Mouse (Mus musculus): ENCODE measurements around the gene Tnfrsf26. TPM values are rescaled to one million over a fixed set of nuclear protein-coding genes. Genes with fewer than 3 reads are reported as not detected.

Tnfrsf26 gene
- polyA plus RNA-seq, 1 experiment from 2014 or later: 0.36 TPM

DNA sequence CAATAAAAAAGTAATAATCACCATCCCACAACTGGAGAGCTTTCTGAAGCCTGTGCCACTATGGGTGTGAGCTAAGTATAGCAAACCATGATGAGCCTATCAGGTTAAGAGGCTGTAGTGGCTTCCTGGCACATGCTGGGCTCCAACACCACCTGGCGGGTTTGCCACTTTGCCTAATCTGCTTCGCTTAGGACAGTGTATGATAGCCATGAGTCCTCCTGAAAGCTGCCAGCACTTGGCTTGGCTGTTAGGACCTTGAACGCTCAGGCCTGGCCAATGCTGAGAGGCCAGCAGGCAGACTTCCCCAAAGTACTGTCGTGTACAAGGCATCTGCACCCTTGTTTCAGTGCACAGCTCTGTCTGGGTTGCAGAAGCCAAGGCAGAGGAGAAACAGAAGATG, 40.5 kb downstream of the Tnfrsf26 start:
- H3K9me3 ChIP-seq: no peaks in the 10 kb centered on the region
- no peak overlapping the region for H3K27ac ChIP-seq
- no peak overlapping the region for H3K9ac ChIP-seq
- ATAC-seq (ENCODE audit: low FRiP score): no peak
- H3K4me3 ChIP-seq: no peak overlapping the region
- WGBS: 89% methylated on average over 4 of the region's 4 CpGs
- H3K36me3 ChIP-seq: peaks cover 97% of the 10 kb centered on the region
- no peak overlapping the region for H3K4me2 ChIP-seq
- H3K4me1 ChIP-seq (replicated peaks): no peaks in the 10 kb centered on the region
- H3K27me3 ChIP-seq: no peaks in the 10 kb centered on the region

DNA sequence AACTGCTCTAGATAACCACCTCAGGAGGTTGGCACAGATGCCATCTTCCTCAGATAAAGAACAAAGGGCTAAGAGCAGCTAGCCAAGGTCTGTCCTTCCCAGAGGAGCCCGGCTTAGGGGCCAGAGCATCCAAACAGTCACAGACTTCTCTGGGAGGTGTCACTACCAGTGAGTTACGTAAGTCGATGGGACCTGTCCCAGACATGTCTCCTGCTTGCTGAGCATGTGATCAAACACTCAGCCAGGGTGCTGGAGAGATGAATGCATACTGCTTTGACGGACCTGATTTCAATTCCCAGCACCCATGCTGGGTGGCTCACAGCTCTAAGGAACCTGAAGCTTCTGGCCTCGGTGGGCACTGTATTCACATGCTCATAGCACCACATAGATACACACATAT, 40.9 kb downstream of the Tnfrsf26 start:
- no peak overlapping the region for H3K27ac ChIP-seq
- H3K36me3 ChIP-seq: peaks cover 97% of the 10 kb centered on the region
- 89% methylated on average over 5 of the region's 5 CpGs for WGBS
- H3K9me3 ChIP-seq: no peaks in the 10 kb centered on the region
- no peak overlapping the region for H3K4me3 ChIP-seq
- H3K27me3 ChIP-seq: no peaks in the 10 kb centered on the region
- no peak overlapping the region for H3K4me2 ChIP-seq
- H3K4me1 ChIP-seq (replicated peaks): no peaks in the 10 kb centered on the region
- ATAC-seq (ENCODE audit: low FRiP score): no peak
- H3K9ac ChIP-seq: no peak overlapping the region

DNA sequence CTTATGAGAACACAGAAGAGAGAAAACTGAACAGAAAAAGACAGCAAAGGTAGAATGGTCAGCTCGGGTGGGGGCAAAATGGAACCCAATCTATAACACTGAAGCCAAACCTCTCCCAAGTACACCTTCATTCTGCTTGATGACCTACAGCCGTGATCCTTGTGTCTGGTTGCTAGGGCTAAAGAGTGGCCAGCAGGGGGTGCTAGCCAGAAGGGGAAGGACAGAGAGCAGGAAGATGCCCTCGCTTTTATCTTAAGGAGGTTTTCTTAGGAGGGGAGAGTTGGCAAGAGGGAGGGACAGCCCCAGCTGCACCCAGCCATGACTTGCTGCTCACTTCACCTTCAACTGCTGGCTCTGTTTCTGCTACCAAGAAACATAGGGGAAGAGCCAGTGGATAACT, 44.6 kb downstream of the Tnfrsf26 start:
- WGBS: 40% methylated on average over 3 of the region's 3 CpGs
- H3K9me3 ChIP-seq: no peaks in the 10 kb centered on the region
- peaks cover 89% of the 10 kb centered on the region for H3K36me3 ChIP-seq

DNA sequence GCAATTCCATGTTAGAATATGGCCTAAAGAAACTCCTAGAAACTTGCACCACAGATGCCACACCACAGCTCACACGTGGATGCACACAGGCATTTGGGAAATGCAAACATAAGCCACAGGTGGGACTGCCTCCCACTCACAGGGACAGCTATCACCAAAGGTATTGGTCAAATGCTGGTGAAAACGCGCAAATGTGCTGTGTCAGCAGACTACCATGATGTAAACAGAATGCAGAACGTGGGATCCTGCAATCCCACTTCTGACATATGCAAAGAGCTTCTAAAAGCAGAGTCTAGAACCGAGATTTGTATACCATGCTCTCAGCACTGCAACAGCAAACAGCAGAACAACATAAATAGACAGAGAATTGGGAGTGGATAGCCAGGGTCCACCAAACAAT, 45.5 kb downstream of the Tnfrsf26 start:
- Histone ChIP-seq H3K36me3 (peaks cover 89% of the 10 kb centered on the region), H3K27me3 (no peaks in the 10 kb centered on the region), H3K4me2 (no peak overlapping the region), H3K27ac (no peak overlapping the region), H3K4me1 (replicated peaks) (no peaks in the 10 kb centered on the region), H3K9ac (no peak overlapping the region), H3K9me3 (no peaks in the 10 kb centered on the region), H3K4me3 (no peak overlapping the region)
- 91% methylated on average over 5 of the region's 5 CpGs for WGBS
- ATAC-seq (ENCODE audit: low FRiP score): no peak

More for the DNA sequence above, 44.6 kb downstream of the Tnfrsf26 start:
- no peaks in the 10 kb centered on the region for H3K4me1 ChIP-seq (replicated peaks)
- H3K27ac ChIP-seq: no peak overlapping the region
- H3K4me2 ChIP-seq: no peak overlapping the region
- no peaks in the 10 kb centered on the region for H3K27me3 ChIP-seq
- H3K9ac ChIP-seq: no peak overlapping the region
- no peak for ATAC-seq (ENCODE audit: low FRiP score)
- no peak overlapping the region for H3K4me3 ChIP-seq

- no peak for ATAC-seq (ENCODE audit: low FRiP score)
Measured at GRCm38 (mm10) chr7:143575751-143576150, 52.8 kb downstream of the Tnfrsf26 start.

GRCm38 (mm10) chr7:143565648-143566039, 62.9 kb downstream of the Tnfrsf26 start:
- no peak for ATAC-seq (ENCODE audit: low FRiP score)
- Histone ChIP-seq H3K27me3 (no peaks in the 10 kb centered on the region), H3K4me1 (replicated peaks) (no peaks in the 10 kb centered on the region), H3K27ac (no peak overlapping the region), H3K4me2 (no peak overlapping the region), H3K9ac (no peak overlapping the region), H3K36me3 (peaks cover 96% of the 10 kb centered on the region), H3K4me3 (no peak overlapping the region), H3K9me3 (no peaks in the 10 kb centered on the region)
- WGBS: 91% methylated on average over 3 of the region's 3 CpGs

More at GRCm38 (mm10) chr7:143575751-143576150, 52.8 kb downstream of the Tnfrsf26 start:
- no peak overlapping the region for H3K9ac ChIP-seq
- no peak overlapping the region for H3K4me2 ChIP-seq
- no peaks in the 10 kb centered on the region for H3K4me1 ChIP-seq (replicated peaks)
- WGBS: 94% methylated on average over 11 of the region's 11 CpGs
- H3K36me3 ChIP-seq: peaks cover 95% of the 10 kb centered on the region
- no peak overlapping the region for H3K4me3 ChIP-seq
- no peaks in the 10 kb centered on the region for H3K9me3 ChIP-seq
- no peaks in the 10 kb centered on the region for H3K27me3 ChIP-seq
- H3K27ac ChIP-seq: no peak overlapping the region

DNA sequence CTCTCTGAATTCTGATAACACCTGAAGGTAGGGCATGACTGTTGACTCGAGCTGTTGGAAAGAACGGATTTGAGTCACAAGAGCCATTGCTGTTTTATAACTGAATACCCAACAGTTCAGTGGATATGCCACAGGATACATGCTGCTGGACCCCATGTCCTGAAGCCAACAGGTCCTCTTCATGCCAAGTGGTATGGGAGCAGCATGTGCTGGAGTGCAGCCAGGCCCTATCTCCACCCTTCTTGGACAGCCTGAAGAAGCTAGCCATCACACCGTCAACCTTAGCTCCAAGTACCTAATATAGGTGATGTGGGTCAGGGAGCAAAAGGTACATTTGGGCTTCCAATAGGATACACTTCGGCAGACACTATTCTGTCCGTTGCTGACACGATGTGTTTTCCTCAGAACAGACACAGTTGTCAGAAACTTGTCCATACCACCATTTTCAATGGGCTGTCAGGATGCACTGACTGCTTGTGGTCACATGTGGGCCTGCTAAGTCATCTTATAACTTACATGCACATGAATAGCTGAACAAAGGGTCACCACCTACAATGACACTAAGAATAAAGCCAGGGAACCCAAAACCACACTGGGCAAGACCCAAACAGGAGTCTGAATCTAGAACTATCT, 63.4 kb downstream of the Tnfrsf26 start:
- H3K4me1 ChIP-seq (replicated peaks): no peaks in the 10 kb centered on the region
- no peak overlapping the region for H3K4me3 ChIP-seq
- H3K4me2 ChIP-seq: no peak overlapping the region
- no peak for ATAC-seq (ENCODE audit: low FRiP score)
- no peak overlapping the region for H3K9ac ChIP-seq
- no peak overlapping the region for H3K27ac ChIP-seq
- no peaks in the 10 kb centered on the region for H3K27me3 ChIP-seq
- 94% methylated on average over 6 of the region's 6 CpGs for WGBS
- peaks cover 96% of the 10 kb centered on the region for H3K36me3 ChIP-seq
- H3K9me3 ChIP-seq: no peaks in the 10 kb centered on the region

DNA sequence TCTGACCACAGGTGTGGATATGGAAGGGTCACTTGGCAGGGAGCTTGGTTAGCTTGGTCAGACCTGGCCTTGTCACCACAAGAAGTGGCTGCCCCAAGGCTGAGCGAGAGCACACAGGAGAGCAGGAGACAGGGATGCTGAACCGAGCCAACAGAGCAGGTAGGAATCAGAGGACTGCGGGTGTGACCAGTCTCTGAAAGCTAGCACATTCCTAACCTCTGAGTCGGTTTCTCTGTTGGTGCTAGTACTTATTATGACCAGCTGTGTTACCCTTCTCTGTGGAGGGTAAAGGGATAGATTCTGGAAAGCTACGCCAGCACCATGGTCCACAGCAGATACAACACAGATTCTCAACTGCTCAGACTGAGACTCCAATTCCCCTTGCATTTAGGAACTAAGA, 64.7 kb downstream of the Tnfrsf26 start:
- Histone ChIP-seq H3K9ac (no peak overlapping the region), H3K27me3 (no peaks in the 10 kb centered on the region), H3K36me3 (peaks cover 96% of the 10 kb centered on the region), H3K4me2 (no peak overlapping the region), H3K4me3 (no peak overlapping the region), H3K9me3 (no peaks in the 10 kb centered on the region), H3K27ac (no peak overlapping the region), H3K4me1 (replicated peaks) (no peaks in the 10 kb centered on the region)
- ATAC-seq (ENCODE audit: low FRiP score): no peak
- 96% methylated on average over 5 of the region's 5 CpGs for WGBS

Small RNAs within 50 kb of the gene (microRNA-seq; reads per million reads assigned to microRNA genes)
- gene Mir7064: 1.2 reads per million

Other genes with a start within 250 kb of the Tnfrsf26 start
- 359 and 375 TPM in 2 replicates for gene Cdkn1c, start 167.7 kb downstream of the Tnfrsf26 start, polyA plus RNA-seq (2015; fragmentation: Nextera tagmentation; extraction: Ambion mirVana)
- gene Slc22a18, start 155.0 kb downstream of the Tnfrsf26 start, polyA plus RNA-seq (2015; fragmentation: Nextera tagmentation; extraction: Ambion mirVana): 0.60 and 0.78 TPM in 2 replicates
- 0.53 and 1.5 TPM in 2 replicates for gene Phlda2, start 125.6 kb downstream of the Tnfrsf26 start, polyA plus RNA-seq (2015; fragmentation: Nextera tagmentation; extraction: Ambion mirVana)
- 340 and 351 TPM in 2 replicates for gene Nap1l4, start 79.6 kb downstream of the Tnfrsf26 start, polyA plus RNA-seq (2015; fragmentation: Nextera tagmentation; extraction: Ambion mirVana)
- gene Cars, start 28.6 kb downstream of the Tnfrsf26 start, polyA plus RNA-seq (2015; fragmentation: Nextera tagmentation; extraction: Ambion mirVana): 57.8 and 66.1 TPM in 2 replicates
- 4.2 and 4.7 TPM in 2 replicates for gene Tnfrsf22, start 20.9 kb upstream of the Tnfrsf26 start, polyA plus RNA-seq (2015; fragmentation: Nextera tagmentation; extraction: Ambion mirVana)
- gene Tnfrsf23, start 57.1 kb upstream of the Tnfrsf26 start, polyA plus RNA-seq (2015; fragmentation: Nextera tagmentation; extraction: Ambion mirVana): 0.76 and 1.2 TPM in 2 replicates
- 27.6 and 31.4 TPM in 2 replicates for gene Osbpl5, start 128.3 kb upstream of the Tnfrsf26 start, polyA plus RNA-seq (2015; fragmentation: Nextera tagmentation; extraction: Ambion mirVana)
- not detected in 2 replicates for gene Mrgprg, start 138.3 kb upstream of the Tnfrsf26 start, polyA plus RNA-seq (2015; fragmentation: Nextera tagmentation; extraction: Ambion mirVana)
- 3.8 and 4.0 TPM in 2 replicates for gene Mrgpre, start 155.8 kb upstream of the Tnfrsf26 start, polyA plus RNA-seq (2015; fragmentation: Nextera tagmentation; extraction: Ambion mirVana)
- gene Nadsyn1, start 194.1 kb upstream of the Tnfrsf26 start, polyA plus RNA-seq (2015; fragmentation: Nextera tagmentation; extraction: Ambion mirVana): 5.4 and 7.6 TPM in 2 replicates
- gene Dhcr7, start 194.4 kb upstream of the Tnfrsf26 start, polyA plus RNA-seq (2015; fragmentation: Nextera tagmentation; extraction: Ambion mirVana): 51.7 and 54.5 TPM in 2 replicates
- gene Gm498, start 238.1 kb upstream of the Tnfrsf26 start, polyA plus RNA-seq (2015; fragmentation: Nextera tagmentation; extraction: Ambion mirVana): not detected in 2 replicates

All from hindbrain, embryonic 13.5 days (tissue).